Mouse (Mus musculus) E14TG2a.4 (cell line): ENCODE data around the gene 4930451I11Rik.

Source experiments
- CTCF ChIP-seq: conservative IDR thresholded peaks from 2 replicates; pipeline ENCODE4 v1.5.1; 2014; ENCODE audit warnings: low read length
- NANOG ChIP-seq: IDR thresholded peaks from 2 replicates; pipeline ENCODE4 v1.6.1; 2014; ENCODE audit warnings: borderline replicate concordance, low read length, mixed read lengths
- POU5F1 ChIP-seq: IDR thresholded peaks from 2 replicates; pipeline ENCODE4 v1.6.1; 2014; ENCODE audit warnings: low read length, borderline replicate concordance

DNA sequence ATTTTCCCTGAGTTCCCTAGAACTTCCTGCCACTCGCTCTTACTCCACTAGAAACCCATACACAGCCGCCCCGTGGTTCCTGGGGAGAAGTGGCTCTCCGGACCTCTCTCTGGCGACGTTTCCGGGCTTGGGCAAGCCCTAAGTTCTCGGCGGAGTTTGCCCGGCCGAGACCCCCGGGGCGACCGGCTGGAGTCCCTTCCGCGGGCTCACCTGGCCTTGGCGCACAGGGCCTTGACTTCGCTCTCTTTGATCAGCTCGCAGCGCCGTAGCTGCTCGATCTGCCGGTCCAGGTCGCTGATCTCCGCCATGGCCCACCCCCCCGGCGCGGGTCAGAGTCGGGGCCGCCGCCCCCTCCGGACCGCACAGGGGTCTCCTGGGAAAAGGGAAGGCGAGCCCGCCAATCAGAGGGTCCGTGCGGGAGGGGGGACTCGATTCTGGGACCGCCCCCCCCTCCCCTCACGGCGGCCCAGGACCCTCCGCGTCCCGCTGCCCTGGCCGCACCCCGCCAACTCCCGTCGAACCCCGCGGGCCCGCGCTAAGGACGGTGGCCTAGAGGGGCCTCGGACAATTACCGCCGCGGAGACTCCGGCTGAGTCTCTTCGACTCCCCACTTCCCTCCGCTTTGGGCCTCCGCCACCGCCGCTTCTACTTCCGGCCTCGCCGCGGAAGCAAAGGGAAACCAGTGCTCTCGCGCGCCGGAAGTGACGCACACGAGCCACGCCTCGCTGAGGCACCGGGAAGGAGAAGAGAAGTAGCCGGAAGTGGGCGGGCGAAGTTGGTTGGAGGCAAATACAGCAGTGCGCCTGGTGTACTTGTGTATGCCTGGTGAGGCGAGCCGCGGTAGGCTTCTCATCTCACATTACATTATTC is 39.4 kb downstream of the 4930451I11Rik start, which contains the start of gene Ppp4c:
- TF ChIP-seq CTCF: no peak
- TF ChIP-seq NANOG: no peak
- no peak for TF ChIP-seq POU5F1
